Mouse (Mus musculus) c-Kit-positive CD71-positive TER-119-positive erythroid progenitor cells, embryonic 14.5 days (primary cell): Measurements from ENCODE around the gene Orai2.
"Not testable (repeated sequence)": the region's sequence is repeated elsewhere in the genome, so short reads cannot be mapped to it uniquely, and the experiment has no call there.

Experiments used
- DNase-seq: peaks from one replicate; pipeline ENCODE4 v3.0.0-alpha.2; 2013; ENCODE audit warnings: low spot score

Orai2 gene

DNA sequence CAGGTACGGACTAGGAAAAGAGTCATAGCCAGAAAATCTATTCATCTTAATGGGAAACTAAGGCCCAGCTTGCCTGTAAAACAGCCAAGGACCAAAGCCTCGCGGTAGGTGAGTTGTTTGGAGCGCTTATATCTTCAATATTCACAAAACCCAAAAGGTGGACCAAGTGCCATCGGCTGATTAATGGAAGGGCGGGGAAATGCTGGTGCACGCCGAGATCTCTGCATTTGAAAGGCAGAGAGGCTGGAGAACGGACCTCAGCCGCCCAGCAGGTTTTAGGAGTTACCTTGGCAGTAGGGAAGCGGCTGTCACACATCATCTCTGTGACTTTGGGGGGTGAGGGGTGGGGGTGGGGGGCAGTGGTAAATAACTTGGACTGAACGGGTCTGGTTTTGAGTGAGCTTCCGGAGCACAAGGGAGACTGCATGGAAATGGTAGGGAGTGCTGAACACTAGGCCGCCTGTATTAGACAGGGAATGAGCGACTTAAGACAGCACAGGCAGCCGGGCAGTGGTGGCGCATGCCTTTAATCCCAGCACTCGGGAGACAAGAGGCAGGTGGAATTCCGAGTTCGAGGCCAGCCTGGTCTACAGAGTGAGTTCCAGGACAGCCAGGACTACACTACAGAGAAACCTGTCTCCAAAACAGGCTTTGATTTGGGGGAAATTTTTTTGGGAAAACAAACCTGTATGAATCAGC, 34.1 kb downstream of the Orai2 start:
- DNase-seq, result no peak

DNA sequence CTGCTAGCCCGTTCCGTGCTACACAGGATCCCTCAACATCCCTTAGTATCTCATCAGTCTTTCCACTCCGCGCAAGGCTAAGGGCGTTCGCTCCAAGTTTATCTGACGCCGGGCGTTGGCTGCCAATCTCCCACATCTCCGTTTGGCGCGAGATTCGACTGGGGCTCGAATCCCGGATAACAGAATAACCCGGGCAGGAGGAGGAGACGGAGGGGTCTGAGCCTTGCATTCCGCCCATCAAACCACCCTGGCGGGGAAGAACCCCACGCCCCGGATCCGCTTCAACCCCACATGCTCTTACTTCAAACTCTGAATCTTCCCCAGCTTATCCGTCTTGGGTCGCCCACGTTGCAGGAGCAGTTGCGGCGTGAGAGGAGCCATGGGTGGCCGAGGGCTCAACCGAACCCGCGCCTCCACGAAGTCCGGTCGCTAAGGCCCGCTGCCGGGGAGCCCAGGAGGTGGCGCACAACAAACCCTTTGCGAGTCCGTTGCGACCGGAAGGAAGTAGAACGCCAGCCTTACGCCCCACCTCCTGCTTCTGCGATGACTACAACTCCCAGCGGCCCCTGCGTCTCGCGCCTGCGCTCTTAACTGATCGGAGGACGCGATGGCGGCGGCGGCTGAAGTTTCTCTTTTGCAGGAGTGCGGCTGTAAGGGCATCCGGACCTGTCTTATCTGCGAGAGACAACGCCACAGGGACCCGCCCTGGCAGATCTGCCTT, 34.8 kb downstream of the Orai2 start, which contains the start of the genes Lrwd1 and Alkbh4:
Lrwd1 (minus strand) TSS at position 504 of the 721 bp plus-strand sequence.
Alkbh4 (plus strand) TSS at position 576 of the 721 bp plus-strand sequence.
- peak; percentile 96 for DNase-seq

DNA sequence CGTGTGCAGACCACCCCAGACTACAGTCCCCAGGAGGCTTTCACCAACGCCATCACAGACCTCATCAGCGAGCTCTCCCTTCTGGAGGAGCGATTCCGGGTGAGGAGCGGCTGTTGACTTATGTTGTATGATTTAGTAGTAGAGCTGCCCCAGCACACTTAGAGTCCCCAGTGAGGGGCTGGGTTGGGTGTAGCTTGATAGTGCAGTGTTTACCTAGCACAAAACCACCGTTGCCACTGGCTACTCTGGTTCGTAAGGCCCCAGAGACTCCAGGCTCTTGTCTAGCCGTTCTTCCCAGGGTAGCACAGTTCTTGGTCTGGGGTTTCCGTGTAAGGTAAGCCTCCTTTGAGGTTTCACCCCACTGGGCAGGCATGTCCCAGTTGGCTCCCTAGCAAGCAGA, 48.3 kb downstream of the Orai2 start:
- DNase-seq, result no peak

DNA sequence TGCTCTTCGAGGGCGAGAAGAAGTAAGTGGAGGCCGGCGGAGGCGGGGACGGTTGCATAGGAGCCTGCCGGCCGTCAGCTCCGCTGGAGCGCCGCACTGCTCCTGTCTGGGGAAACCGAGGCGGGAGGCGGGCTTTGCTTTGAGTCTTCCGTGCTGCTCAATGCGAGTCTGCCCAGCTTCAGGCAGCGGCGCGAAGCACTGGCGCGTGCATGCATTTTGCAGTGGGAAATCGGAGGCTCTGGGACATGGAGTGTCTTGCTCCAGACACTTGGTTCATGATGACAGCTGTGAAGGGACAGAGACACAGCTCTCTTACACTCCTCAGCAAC, 53.8 kb downstream of the Orai2 start:
- DNase-seq, result no peak

DNA sequence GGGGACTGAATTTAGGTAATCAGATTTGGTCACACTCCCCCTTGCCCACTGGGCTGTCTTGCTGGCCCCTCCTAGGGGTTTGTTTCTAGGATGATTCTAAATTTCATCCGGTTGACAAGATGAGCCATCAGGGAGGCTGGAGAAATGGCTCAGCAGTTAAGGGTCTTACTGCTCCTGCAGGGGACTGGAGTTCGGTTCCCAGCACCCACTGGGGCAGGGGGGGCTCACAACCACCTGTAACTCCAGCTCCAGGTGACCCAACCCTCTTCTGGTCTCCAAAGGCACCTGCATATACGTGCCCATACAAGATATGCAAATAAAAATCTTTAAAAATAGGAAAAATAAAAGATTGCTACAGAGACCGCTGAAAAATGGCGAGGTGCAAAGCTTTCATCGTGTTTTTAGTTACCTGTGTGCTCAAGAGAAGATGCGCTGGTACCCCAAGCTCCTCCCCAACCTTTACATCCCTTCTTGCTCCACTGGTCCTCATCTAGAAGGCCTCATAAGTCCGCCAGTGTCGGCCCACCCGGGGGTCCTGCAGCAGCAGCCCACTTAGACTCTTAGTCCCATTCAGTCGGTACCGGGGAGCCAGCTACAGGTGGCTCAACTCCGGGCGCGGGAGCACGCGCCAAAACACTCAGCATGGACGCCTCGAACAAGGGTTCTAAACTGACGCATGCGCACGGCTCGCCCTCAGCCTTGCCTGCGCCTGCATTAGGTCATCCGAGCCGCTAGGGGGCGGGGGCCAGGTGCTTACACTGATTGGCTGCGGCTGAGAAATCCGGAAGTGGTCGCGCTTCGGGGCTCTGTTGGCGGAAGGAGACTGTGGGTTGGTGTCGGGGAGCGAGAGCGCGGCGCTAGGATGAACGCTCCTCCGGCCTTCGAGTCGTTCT, 54.4 kb downstream of the Orai2 start, which contains the start of gene Polr2j:
Polr2j (plus strand) TSS at position 741 of the 893 bp plus-strand sequence.
- peak; percentile 97 for DNase-seq

DNA sequence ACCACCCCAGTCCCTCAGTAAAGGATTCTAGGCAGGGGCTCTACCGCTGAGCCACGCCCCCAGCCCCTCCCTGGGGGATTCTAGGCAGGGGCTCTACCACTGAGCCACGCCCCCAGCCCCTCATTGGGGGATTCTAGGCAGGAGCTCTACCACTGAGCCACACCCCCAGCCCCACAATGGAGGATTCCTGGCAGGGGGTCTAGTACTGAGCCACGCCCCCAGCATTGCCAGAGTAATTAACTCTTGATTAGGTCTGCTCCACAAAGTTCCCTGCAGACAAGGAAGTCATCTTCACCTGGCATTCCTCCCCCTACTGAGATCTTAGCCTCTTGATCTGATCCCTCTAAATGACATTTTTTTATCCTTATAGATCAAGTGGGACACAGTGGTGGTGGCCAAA, 57.0 kb downstream of the Orai2 start:
- DNase-seq, result not testable (repeated sequence)

DNA sequence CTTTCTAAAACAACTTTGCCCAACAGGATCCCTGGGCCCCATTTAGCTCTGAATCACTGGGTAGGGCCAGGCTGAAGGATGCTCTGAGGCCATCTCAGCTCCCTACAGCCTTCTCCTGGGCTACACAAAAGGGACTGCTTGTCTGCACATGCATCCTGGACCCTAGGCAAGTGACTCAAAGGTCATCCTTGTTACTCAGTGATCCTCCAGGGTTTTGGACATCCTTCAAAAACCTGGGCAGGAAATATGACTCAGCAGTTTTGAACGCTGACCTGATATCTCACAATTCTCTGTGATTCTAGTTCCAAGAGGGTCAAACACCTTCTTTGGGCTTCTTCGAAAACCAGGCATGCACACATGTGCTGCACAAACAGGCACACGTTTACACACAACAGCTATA, 61.5 kb downstream of the Orai2 start:
- DNase-seq, result no peak

DNA sequence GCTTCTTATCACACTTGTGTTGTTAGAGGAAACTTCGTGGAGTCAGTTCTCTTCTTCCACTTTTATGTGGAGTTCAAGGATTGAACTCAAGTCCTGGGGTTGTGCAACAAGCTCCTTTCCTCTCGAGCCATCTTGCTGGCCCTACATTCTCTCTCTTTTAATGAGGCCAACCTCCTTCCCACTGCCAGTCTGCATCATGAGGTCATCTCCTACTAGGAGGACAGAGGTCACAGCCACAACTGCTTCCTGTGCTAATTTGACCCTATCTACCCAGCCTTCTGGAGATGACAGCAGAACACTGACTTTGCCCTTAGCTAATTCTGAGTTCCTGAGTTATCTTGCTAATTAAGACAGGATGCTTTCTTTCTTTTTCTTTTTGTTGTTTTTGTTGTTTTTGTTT, 62.0 kb downstream of the Orai2 start:
- no peak for DNase-seq

DNA sequence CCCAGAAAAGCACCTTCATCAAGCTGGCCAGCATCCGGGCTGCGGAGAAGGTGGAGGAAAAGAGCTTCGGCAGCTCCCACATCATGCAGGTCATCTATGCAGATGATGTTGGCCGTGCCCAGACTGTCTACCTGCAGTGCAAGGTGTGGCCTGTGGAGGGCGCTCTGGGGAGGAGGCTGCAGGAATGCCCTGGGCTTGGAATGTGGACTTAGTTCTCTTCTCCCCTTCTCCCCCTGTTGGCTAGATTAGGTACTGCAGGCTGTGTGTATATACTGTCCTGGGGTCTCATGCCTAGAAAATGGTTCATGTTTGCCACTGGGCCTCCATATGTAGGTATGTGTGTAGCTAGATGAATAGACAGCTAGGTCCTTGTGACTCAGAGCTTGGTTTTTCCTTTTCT, 66.0 kb downstream of the Orai2 start:
- DNase-seq, result peak; percentile 53

DNA sequence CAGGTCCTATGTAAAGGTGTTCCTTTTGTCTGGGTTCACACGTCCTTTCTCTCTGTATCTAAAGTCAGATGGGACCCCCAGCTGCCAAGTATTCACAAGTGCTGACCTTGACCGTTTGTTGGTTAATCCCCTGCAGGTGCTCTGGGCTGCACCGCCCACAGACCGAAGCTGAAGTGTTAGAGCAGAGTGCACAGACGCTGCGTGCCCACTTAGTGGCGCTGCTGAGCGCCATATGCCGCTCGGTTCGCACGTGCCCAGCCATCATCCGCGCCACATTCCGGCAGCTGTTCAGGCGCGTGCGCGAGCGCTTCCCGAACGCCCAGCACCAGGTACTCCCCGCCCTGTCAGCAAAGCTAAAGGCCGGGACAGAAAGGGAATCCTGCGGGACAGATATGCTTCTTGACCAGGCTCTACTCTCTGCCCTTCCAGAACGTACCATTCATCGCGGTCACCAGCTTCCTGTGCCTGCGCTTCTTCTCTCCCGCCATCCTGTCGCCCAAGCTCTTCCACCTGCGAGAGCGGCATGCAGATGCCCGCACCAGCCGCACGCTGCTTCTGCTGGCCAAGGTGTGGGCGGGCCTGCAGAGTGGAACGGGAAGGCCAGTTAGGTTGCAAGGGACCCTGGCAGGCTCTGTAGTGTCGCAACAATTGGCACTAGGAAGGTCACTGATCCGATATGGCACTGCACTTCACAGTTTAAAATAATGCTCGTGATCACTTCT, 68.3 kb downstream of the Orai2 start:
- peak; percentile 59 for DNase-seq

DNA sequence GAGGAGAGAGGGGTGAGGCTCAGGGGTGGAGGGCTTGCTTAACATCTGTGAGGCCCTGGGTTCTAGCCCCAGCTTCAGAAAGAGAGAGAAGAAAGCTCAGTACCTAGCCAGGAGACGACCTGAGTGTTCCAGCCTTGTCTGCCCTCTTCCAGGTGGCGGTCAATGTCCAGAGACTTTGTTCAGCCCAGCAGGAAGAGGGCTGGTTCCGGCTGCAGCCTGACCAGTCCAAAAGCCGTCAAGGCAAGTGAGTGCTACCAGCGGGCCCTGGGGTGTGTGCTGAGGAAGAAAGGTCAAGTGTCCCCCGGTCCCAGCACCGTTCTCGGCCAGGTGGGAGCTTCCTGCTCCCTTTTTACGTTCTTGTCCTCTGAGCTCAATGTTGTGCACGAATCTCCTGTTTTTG, 72.0 kb downstream of the Orai2 start:
- no peak for DNase-seq
